Mouse (Mus musculus) lung, adult 2 months (tissue): ENCODE results near the gene Fam234a. TPM values are rescaled to one million over a fixed set of nuclear protein-coding genes. Genes with fewer than 3 reads are reported as not detected.
"Not testable (repeated sequence)": the region's sequence is repeated elsewhere in the genome, so short reads cannot be mapped to it uniquely, and the experiment has no call there.

Experiments
- DNase-seq: peaks from one replicate; pipeline ENCODE4 v3.0.0; 2022
- H3K4me1 ChIP-seq: fragments of 200-500 bp; 2 replicates; pipeline ENCODE4 v1.6.1; 2011; ENCODE audit warnings: low read length; ENCODE audit not compliant: control insufficient read depth, insufficient read depth
- H3K4me3 ChIP-seq: fragments of 200-500 bp; replicated peaks from 2 replicates; pipeline ENCODE3; 2011; ENCODE audit warnings: low read depth, mild to moderate bottlenecking, control low read depth, low read length; ENCODE audit errors: extremely low read depth
- CTCF ChIP-seq: fragments of 200-500 bp; IDR thresholded peaks from 2 replicates; pipeline ENCODE4 v1.5.1; 2011; ENCODE audit warnings: mild to moderate bottlenecking, low read length, control low read depth; ENCODE audit not compliant: insufficient read depth
- POLR2A ChIP-seq: fragments of 200-500 bp; IDR thresholded peaks from 2 replicates; pipeline ENCODE4 v1.6.1; 2011; ENCODE audit warnings: low read depth, mild to moderate bottlenecking, control low read depth, low read length, borderline replicate concordance; ENCODE audit errors: extremely low read depth
- WGBS: fragments of 180-500 bp; shearing (Covaris S2); methylation state at CpG from one replicate; pipeline ENCODE4 v1.1.7; 2018; 5-methylcytosine and 5-hydroxymethylcytosine counted together
- polyA plus RNA-seq: library from polyadenylated mRNA; depleted of rRNA; stranded (reverse); fragments of >200 nt; gene quantifications from 2 replicates; pipeline ENCODE4 v1.2.3, GENCODE M21; 2012

The Fam234a gene
- polyA plus RNA-seq, 1 experiment = 76.1 TPM

- DNase-seq = no peak
- 33% methylated on average over 1 of the region's 1 CpGs for WGBS
Observed at GRCm38 (mm10) chr17:26206392-26206791, 37.6 kb downstream of the Fam234a start.

GRCm38 (mm10) chr17:26204766-26205165 is 39.3 kb downstream of the Fam234a start:
- Histone ChIP-seq H3K4me3 (no peak overlapping the region), H3K4me1 (peaks cover 4% of the 10 kb centered on the region)
- WGBS = 49% methylated on average over 11 of the region's 11 CpGs
- DNase-seq = no peak
- TF ChIP-seq CTCF (no peak), POLR2A (no peak)

More at GRCm38 (mm10) chr17:26206392-26206791, 37.6 kb downstream of the Fam234a start:
- H3K4me3 ChIP-seq = no peak overlapping the region
- no peak for TF ChIP-seq POLR2A
- TF ChIP-seq CTCF = no peak
- H3K4me1 ChIP-seq = peaks cover 4% of the 10 kb centered on the region

- WGBS = under 1% methylated on average over 30 of the region's 30 CpGs
- peak; percentile 68 for DNase-seq
- TF ChIP-seq CTCF (no peak), POLR2A (no peak)
- peaks cover 4% of the 10 kb centered on the region for H3K4me1 ChIP-seq
- H3K4me3 ChIP-seq = peak overlapping the region; percentile 62
Observed at GRCm38 (mm10) chr17:26203321-26203811, 40.7 kb downstream of the Fam234a start.

GRCm38 (mm10) chr17:26202737-26203136 is 41.3 kb downstream of the Fam234a start, which contains the start of gene Rgs11:
TSS of gene Rgs11 (plus strand) at chr17:26202951.
- 2% methylated on average over 22 of the region's 22 CpGs for WGBS
- DNase-seq = peak; percentile 59
- peak within 1 kb of the TSS; percentile 62 for H3K4me3 ChIP-seq
- peaks cover 4% of the 10 kb centered on the region for H3K4me1 ChIP-seq
- TF ChIP-seq POLR2A (no peak), CTCF (no peak)

- Histone ChIP-seq H3K4me3 (no peak overlapping the region), H3K4me1 (peaks cover 4% of the 10 kb centered on the region)
- peak; percentile 15 for DNase-seq
- TF ChIP-seq POLR2A (no peak), CTCF (no peak)
Observed at GRCm38 (mm10) chr17:26201998-26202397, 42.0 kb downstream of the Fam234a start.

GRCm38 (mm10) chr17:26200831-26201705 is 43.0 kb downstream of the Fam234a start:
- 1% methylated on average over 92 of the region's 92 CpGs for WGBS
- peak; percentile 28 for DNase-seq
- H3K4me1 ChIP-seq = peaks cover 4% of the 10 kb centered on the region
- no peak overlapping the region for H3K4me3 ChIP-seq
- TF ChIP-seq CTCF = no peak
- TF ChIP-seq POLR2A = no peak

- WGBS = 76% methylated on average over 4 of the region's 4 CpGs
- DNase-seq = no peak
- TF ChIP-seq CTCF (no peak), POLR2A (no peak)
- peaks cover 4% of the 10 kb centered on the region for H3K4me1 ChIP-seq
- H3K4me3 ChIP-seq = no peak within 1 kb of the TSS
Observed at GRCm38 (mm10) chr17:26198892-26199291, 45.1 kb downstream of the Fam234a start, which contains the start of gene Pdia2. TSS of gene Pdia2 (minus strand) at chr17:26199087.

GRCm38 (mm10) chr17:26192481-26193190 is 51.4 kb downstream of the Fam234a start:
- no peaks in the 10 kb centered on the region for H3K4me1 ChIP-seq
- 95% methylated on average over 15 of the region's 15 CpGs for whole genome bisulfite sequencing
- DNase-seq = no peak

GRCm38 (mm10) chr17:26191486-26191885 is 52.6 kb downstream of the Fam234a start:
- H3K4me3 ChIP-seq, H3K4me1 ChIP-seq, DNase-seq: not testable (repeated sequence)
- WGBS = 88% methylated on average over 7 of the region's 7 CpGs

More at GRCm38 (mm10) chr17:26192481-26193190, 51.4 kb downstream of the Fam234a start:
- no peak for TF ChIP-seq CTCF
- TF ChIP-seq POLR2A = no peak
- no peak overlapping the region for H3K4me3 ChIP-seq
